Comparison of ENCODE assay signal across 25 mouse cellular contexts in the genomic region with DNA sequence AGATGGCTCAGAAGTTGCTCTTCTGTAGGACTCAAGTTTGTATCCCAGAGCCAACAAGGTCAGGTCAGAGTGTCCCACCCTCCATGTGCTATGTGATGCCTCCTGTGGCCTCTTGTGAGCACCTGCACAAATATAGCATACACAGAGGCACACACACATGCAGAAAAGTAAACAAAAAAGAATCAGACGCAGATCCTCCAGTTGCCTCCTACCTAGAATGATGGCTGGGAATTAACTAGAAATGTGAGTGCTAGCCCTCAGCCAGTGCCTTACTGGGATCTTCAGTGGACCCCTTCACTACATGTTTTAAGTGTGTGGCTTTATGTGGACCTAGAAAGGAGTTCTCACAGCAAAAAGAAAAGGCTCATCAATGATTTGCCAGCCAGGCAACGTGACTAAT.
DNase-seq lines count a peak whose midpoint lies in the region; ATAC-seq and TF ChIP-seq lines count a peak whose summit lies in the region.
"Had no signal": no experiment of that assay in that cellular context is flagged by ENCODE, and none has a peak within 500 bp of the region (broad histone marks: within the 10 kb centered on the region; RNA-seq: fewer than 3 reads in every experiment).

No protein-coding gene starts in this region.

- H3K9ac ChIP-seq in heart, embryonic 11.5 days (ENCODE audit: low read depth, low read length) = no peak overlapping the region
- H3K9ac ChIP-seq in CH12.LX (ENCODE audit: insufficient read depth, low read depth) = peak overlapping the region; percentile 21; the same call in 1 of the 2 replicates
- H3K9ac ChIP-seq: embryonic facial prominence, embryonic 13.5 days; embryonic facial prominence, embryonic 15.5 days; forebrain, embryonic 12.5 days had no signal

- WGBS in heart, embryonic 11.5 days (ENCODE audit: insufficient replicate concordance) = 77% methylated on average over 2 of the region's 2 CpGs

- no peak for TF ChIP-seq RAD21 in CH12.LX (IDR thresholded peaks at IDR 0.05; ENCODE audit: low read depth, low read length)

- no peak for TF ChIP-seq CTCF in CH12.LX (conservative IDR thresholded peaks at IDR 0.05 in 1 of 2, IDR thresholded peaks at IDR 0.05 in 1 of 2; ENCODE audit: low read depth in 2 of 2, low read length in 2 of 2)

- in situ Hi-C loops in CH12.LX (cut with MboI; ENCODE audit: low pct_ligation_motif_present, low pct_unique_long_range_greater_than_20kb, low sequenced_read_pairs) = no loop called here

- H3K36me3 ChIP-seq in heart, embryonic 11.5 days (ENCODE audit: control insufficient read depth, insufficient read depth, low read length) = no peaks in the 10 kb centered on the region
- peaks cover 0 to 6% of the 10 kb centered on the region in 2 experiments for H3K36me3 ChIP-seq in CH12.LX (replicated peaks in 1 of 2; ENCODE audit: control insufficient read depth in 1 of 2, insufficient read depth in 1 of 2, low read length in 1 of 2)
- H3K36me3 ChIP-seq: embryonic facial prominence, embryonic 13.5 days; embryonic facial prominence, embryonic 15.5 days; forebrain, embryonic 10.5 days; forebrain, embryonic 12.5 days; G1E had no signal

- no peaks in the 10 kb centered on the region for H3K9me3 ChIP-seq in heart, embryonic 11.5 days (replicated peaks; ENCODE audit: control insufficient read depth, low read length)
- no peaks in the 10 kb centered on the region for H3K9me3 ChIP-seq in CH12.LX (replicated peaks; ENCODE audit: low read length)
- H3K9me3 ChIP-seq: embryonic facial prominence, embryonic 13.5 days; embryonic facial prominence, embryonic 15.5 days; forebrain, embryonic 10.5 days; forebrain, embryonic 12.5 days; G1E had no signal

- no peak for TF ChIP-seq POLR2A in CH12.LX (IDR thresholded peaks at IDR 0.05; ENCODE audit: low read depth, low read length)

- dilution Hi-C loops in CH12.LX (cut with MboI; ENCODE audit: extremely low pct_ligation_motif_present, extremely low pct_unique_long_range_greater_than_20kb, low sequenced_read_pairs) = no loop called here

- no peak overlapping the region for H3K4me2 ChIP-seq in heart, embryonic 11.5 days
- peak overlapping the region; percentile 2 for H3K4me2 ChIP-seq in CH12.LX (ENCODE audit: insufficient read depth, low read depth, poor library complexity, severe bottlenecking)
- H3K4me2 ChIP-seq: embryonic facial prominence, embryonic 13.5 days; embryonic facial prominence, embryonic 15.5 days; forebrain, embryonic 12.5 days had no signal

- ATAC-seq in heart, embryonic 11.5 days (replicated peaks; ENCODE audit: insufficient number of reproducible peaks, low FRiP score, low TSS enrichment) = no peak
- ATAC-seq: activated CD4-positive, CD25-positive, alpha-beta regulatory T cell, adult 4 months; forebrain, embryonic 14.5 days; forebrain, embryonic 16.5 days; Patski had no signal

- no peaks in the 10 kb centered on the region for H3K27me3 ChIP-seq in heart, embryonic 11.5 days (ENCODE audit: control insufficient read depth, insufficient read depth, low read length)
- no peaks in the 10 kb centered on the region for H3K27me3 ChIP-seq in CH12.LX (replicated peaks)
- H3K27me3 ChIP-seq: embryonic facial prominence, embryonic 15.5 days; forebrain, embryonic 12.5 days; Patski had no signal

- peak; percentile 82 for DNase-seq in heart, adult 11 months
- no peak for DNase-seq in CH12.LX (ENCODE audit: extremely low read depth)
- DNase-seq in kidney, postnatal 25 days = no peak
- DNase-seq: adrenal gland, adult 8-10 months; adrenal gland, postnatal 14 days; adrenal gland, postnatal 36 days; cerebellum, adult 11 months; cerebellum, adult 18-20 months; cerebellum, adult 8-10 months; cerebellum, adult 9-11 months; cerebellum, postnatal 14 days; cerebellum, postnatal 36 days; embryo, embryonic 11 days had no signal

- H3K27ac ChIP-seq in heart, embryonic 11.5 days (ENCODE audit: low read depth, low read length) = no peak overlapping the region
- H3K27ac ChIP-seq in CH12.LX (ENCODE audit: insufficient read depth, low read depth) = peak overlapping the region; percentile 18
- peak overlapping the region; percentile 24; the same call in 1 of the 2 replicates for H3K27ac ChIP-seq in brown adipose tissue, adult 24 weeks (replicated peaks; ENCODE audit: low read depth, low read length)
- H3K27ac ChIP-seq: embryonic facial prominence, embryonic 13.5 days; embryonic facial prominence, embryonic 15.5 days; forebrain, embryonic 10.5 days; forebrain, embryonic 12.5 days had no signal

- peaks cover 3% of the 10 kb centered on the region for H3K4me1 ChIP-seq in heart, embryonic 11.5 days (ENCODE audit: control insufficient read depth, insufficient read depth, low read length)
- peaks cover 33 to 85% of the 10 kb centered on the region in 2 experiments for H3K4me1 ChIP-seq in CH12.LX (ENCODE audit: control insufficient read depth in 1 of 2, insufficient read depth in 2 of 2)
- H3K4me1 ChIP-seq in brown adipose tissue, adult 24 weeks (ENCODE audit: control insufficient read depth, insufficient read depth, insufficient read length, low read length) = peaks cover 21% of the 10 kb centered on the region
- H3K4me1 ChIP-seq: embryonic facial prominence, embryonic 13.5 days; embryonic facial prominence, embryonic 15.5 days had no signal

- TF ChIP-seq EP300 in CH12.LX (IDR thresholded peaks at IDR 0.05; ENCODE audit: low read length) = no peak

- H3K4me3 ChIP-seq in heart, embryonic 11.5 days (ENCODE audit: low read depth, low read length) = no peak overlapping the region
- no peak overlapping the region for H3K4me3 ChIP-seq in CH12.LX (replicated peaks in 1 of 3; ENCODE audit: low read depth in 2 of 3, low read length in 2 of 3, poor library complexity in 1 of 3)
- no peak overlapping the region for H3K4me3 ChIP-seq in brown adipose tissue, adult 24 weeks (ENCODE audit: insufficient read depth, low read depth, low read length)
- H3K4me3 ChIP-seq: embryonic facial prominence, embryonic 13.5 days; embryonic facial prominence, embryonic 15.5 days; erythroblast, embryonic 14.5 days; forebrain, embryonic 10.5 days; forebrain, embryonic 12.5 days had no signal

- H3K79me2 ChIP-seq in CH12.LX (replicated peaks; ENCODE audit: control insufficient read depth, extremely low read depth, insufficient read depth, poor library complexity, severe bottlenecking) = peaks cover 67% of the 10 kb centered on the region

TF ChIP-seq in CH12.LX, 34 proteins besides CTCF, POLR2A, EP300 and RAD21:
- 0 out of 2 replicates have a peak, but pooled peaks have one; percentile 14 for TF ChIP-seq BHLHE40 (IDR thresholded peaks at IDR 0.05; ENCODE audit: low read depth, low read length)
- no peak for TF ChIP-seq TCF12 (IDR thresholded peaks at IDR 0.05; ENCODE audit: low read depth, low read length)
- TF ChIP-seq ZC3H11A (IDR thresholded peaks at IDR 0.05; ENCODE audit: low read depth, low read length) = no peak
- no peak for TF ChIP-seq GABPA (IDR thresholded peaks at IDR 0.05; ENCODE audit: insufficient replicate concordance, low read depth, low read length)
- no peak for TF ChIP-seq JUND (conservative IDR thresholded peaks at IDR 0.05; ENCODE audit: low read depth, low read length)
- peak; percentile 63; the same call in 1 of the 2 replicates for TF ChIP-seq CHD1 (IDR thresholded peaks at IDR 0.05; ENCODE audit: low read depth, low read length)
- TF ChIP-seq SIN3A (IDR thresholded peaks at IDR 0.05; ENCODE audit: low read length) = no peak
- no peak for TF ChIP-seq POLR2AphosphoS2 (IDR thresholded peaks at IDR 0.05; ENCODE audit: low read depth, low read length)
